Mouse (Mus musculus): ENCODE measurements around the gene Egln1.

Gene Egln1

DNA sequence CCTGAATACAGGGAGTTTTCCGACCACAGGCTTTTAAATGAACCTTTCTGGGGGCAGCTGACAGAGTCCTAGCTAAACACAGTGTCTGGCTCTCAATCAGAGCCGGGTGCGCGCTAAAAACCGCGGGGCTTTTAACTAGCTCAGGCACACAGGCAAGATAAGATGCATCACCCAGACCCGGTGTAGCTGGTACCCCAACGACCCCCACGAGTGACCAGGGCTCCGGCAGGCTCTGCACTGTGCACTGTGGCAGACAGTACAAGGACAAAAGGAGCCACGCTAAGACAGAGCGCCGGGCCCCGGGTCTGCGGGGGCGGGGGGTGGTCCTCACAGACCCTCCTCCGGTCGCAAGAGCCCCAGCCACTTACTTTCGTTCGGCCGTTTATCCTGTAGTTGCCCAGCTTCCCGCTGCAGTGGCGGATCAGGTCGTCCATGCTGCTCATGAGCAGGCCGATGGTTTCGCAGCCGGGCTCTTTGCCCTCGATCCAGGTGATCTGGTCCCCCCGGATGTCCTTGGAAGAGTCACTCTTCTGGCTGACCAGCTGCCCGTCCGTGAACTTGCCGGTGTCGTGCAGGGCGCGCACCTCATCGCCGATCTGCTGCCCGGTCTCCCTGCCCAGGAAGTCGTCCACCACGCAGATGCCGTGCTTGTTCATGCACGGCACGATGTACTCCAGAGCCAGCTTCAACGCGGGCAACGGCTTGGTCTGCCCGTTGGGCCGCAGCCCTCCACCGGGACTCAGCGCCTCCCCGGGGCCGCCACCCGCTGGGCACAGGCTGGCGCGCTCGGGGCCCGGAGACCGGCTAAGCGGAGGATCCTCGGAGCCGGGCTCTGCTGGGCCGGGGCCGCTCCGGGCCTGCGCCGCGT, 1.0 kb downstream of the Egln1 start:
- ATAC-seq (ENCODE audit: low TSS enrichment) = peak; percentile 24

DNA sequence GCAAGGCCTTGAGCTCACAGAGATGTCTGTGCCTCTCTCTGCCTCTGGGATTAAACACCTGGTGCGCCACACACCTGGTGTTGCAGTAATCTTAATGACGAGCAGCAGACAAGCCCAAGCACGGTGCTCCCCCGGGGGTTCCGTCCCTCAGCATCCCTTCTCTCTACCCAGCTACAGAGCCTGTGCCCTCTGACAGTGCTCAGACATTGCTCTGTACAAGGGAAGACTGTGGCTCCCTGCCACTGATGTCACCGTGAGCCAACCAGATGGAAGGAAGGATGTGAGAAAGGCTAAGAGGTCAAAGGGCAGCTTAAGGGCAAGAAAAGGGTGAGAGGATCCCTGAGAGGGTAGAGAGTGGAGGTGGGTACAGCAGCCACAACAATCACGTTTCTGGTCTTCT, 4.7 kb downstream of the Egln1 start:
- no peak for ATAC-seq (ENCODE audit: low TSS enrichment)

DNA sequence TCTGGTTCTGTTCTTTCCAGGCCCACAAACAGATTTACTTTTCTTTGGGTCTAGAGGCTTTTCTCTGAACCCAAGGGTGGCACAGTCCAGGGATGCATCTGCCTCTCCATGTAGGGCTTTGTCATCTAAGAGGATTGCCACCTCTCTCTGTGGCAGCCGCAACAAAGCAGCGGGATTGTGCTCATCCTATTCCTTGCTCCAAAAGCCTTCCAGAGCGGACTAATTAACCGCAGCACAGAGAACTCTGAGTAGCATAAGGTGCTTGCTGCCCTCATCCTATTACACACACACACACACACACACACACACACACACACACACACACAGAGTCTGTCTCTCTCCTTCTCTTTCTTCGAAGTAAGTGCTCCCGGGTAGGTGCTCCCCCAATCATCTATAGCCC, 5.3 kb downstream of the Egln1 start:
- no peak for ATAC-seq (ENCODE audit: low TSS enrichment)

DNA sequence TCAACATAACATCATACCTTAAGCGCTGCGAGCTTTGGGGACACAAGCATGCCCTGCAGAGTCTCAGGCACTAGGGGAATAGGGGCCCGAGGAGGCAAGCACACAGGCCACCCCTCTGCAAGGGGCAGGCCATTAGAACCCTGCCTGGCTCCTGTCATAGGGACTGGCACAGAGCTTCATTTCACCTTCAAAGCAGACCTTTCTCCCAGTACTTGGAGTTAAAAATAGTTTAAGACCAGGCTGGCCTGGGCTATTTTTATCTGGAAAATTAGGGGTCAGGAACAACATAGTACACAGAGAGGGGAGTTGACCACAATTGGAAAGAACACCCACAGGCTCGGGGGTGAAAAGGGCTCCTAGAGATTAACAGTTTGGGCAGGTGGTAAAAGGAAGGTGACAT, 11.8 kb downstream of the Egln1 start:
- no peak for ATAC-seq (ENCODE audit: low TSS enrichment)

DNA sequence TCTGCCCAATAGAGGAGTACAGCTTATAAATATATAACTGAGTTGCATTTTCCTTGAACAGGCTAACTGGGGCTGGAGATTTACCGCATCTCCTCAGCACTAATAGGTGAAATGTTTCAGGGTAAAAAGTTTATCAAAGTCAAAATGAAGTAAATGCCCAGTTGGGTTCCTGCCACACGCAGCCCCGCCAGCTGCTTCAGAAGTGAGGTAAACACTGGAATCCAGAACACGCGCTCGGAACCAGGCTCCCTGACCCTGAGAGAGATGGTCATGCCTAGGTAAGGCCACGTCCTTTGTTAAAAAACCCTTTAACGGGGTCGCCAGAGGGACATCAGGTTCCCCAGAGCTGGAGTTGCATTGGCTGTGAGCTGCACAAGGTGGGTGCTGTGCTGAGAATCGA, 12.4 kb downstream of the Egln1 start:
- ATAC-seq (ENCODE audit: low TSS enrichment) = no peak

DNA sequence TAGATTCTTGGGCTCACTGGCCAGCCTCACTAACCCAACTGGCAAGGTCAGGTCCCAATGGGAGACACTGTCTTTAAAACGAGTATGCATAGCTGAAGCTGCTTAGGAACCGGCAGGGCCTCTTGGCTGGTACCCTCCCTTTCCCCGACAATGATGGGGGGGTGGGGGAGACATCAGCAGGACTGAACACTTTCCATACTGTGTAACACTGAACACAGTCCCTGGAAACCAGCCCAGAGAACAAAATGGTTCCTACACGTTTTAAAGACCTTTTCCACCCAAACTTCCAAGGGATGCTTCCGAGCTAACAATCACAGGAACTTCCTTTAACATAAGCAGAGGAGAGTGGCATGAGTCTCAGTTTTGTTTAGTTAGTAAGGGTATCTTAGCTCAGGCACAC, 14.0 kb downstream of the Egln1 start:
- no peak for ATAC-seq (ENCODE audit: low TSS enrichment)

DNA sequence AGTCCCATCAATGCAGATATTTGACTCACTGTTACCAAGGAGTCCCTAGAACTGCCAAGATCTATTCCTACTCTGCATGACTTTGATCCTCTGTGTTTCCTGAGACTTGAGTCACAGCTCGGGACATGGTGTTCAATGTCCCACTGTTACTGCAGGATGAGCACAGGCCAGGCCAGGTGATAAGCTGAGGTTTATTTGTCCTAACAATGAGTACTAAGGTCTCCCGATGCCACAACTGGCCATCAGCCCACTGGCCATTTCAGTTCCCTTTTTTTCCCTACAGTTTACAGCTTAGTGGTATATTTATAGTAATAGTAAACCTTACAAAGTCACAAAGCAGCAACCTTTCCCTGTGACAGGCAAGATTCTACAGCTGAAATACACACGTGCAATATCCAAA, 16.7 kb downstream of the Egln1 start:
- no peak for ATAC-seq (ENCODE audit: low TSS enrichment)

DNA sequence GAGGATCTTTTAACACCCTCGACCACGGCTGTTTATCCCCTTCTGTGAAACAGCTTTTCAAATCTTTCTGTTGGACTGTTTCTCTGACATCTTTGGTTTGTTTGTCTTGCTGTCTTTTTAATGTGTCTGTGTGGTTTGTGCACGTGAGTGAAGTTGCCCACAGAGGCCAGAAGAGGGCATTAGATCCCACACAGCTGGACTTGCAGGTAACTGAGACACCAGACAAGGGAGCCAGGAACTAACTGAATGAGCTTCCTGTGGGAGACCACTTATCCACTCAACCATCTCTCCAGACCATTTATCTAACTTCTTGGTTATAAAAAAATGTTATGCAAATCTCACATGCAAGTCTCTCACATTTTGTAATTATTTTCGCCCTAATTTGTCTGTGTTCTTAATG, 18.5 kb downstream of the Egln1 start:
- ATAC-seq (ENCODE audit: low TSS enrichment) = no peak

DNA sequence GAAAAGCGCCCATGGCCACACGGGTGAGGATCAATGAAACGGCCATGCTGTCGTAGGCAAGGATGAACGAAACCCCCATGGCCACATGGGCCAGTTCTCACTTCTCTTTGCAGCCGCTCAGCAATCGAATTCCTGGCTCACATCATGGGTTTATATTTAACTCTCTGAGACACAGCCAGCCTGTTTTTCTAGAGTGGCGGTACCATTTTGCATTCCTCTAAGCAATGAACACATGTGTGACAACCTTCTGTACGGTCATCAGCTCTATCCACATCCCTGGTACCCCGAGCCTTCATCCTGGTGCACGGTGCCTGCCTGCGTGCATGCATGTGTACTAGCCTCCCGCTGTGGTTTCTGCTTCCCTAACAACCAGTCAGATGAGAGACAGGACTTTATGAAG, 19.0 kb downstream of the Egln1 start:
- peak; percentile 58 for ATAC-seq (ENCODE audit: low TSS enrichment)

DNA sequence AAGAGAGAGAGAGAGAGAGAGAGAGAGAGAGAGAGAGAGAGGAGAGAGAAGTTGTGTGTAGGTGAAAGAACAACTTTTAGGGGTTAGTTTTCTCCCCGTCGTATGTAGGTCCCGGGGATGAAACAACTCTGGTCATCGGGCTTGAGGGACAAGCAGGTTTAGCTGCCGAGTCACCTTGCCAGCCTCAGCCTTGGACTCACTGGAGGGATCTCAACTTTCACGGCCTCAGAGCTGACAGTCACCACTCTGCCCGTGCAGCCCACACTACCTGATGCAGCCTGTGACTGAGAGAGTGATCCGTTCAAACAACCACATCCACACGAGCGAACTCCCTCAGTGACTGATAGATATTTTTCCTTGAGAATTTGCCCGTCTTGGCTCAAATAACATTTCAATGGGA, 20.1 kb downstream of the Egln1 start:
- ATAC-seq (ENCODE audit: low TSS enrichment) = no peak

DNA sequence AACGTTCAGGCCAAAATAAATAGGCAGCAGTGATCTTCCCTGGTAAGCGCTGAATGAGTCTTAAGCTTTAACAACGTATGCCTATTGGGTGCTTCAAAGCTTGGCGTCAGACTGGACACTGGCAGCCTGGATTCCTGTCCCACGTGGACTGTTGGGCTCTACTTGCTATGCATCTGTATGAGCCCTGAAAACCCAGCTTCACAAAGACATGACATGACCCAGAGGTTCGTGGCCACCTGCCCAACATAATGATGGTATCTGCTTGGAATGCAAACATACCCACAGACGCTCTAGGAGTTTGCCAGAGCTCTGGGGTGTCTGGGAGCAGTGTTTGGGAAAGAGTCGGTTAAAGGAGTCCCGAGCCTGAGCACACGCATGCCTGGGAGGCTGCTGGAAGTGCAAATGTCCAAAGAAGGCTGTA, 22.8 kb downstream of the Egln1 start:
- ATAC-seq (ENCODE audit: low TSS enrichment) = no peak

DNA sequence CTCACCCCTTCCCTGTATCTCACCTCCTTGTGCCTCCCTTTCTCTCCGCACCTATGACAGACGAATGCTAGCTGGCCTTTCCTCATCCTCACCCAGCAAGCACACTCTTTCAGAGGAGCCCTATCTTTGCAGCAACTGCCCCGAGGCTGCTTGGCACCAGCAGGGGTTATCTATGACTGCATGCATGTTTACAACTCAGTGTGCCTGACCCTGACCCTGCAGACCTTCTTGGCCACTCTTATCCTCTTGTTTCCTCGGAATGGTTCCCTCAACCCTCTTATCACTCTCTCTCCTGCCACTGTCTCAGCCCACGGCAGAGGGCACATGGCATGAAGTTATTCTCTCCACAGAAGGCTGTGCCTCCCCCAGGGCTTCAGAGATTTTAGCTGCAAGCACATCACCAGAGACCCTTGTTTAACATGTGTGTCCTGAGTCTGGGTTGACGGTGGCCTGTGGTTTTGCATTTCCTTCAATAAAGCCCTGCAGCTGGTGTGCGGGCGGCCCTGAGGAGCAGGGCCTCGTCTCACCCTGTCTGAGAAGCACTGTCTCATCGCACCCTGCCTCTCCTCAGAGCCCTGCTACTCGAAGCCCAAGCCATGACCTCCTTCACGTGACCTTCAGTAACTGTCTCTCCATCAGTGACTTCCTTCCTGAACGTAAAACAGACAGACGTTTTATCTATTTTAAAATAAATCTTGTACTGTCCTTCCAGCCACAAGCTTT, 23.4 kb downstream of the Egln1 start:
- no peak for ATAC-seq (ENCODE audit: low TSS enrichment)

DNA sequence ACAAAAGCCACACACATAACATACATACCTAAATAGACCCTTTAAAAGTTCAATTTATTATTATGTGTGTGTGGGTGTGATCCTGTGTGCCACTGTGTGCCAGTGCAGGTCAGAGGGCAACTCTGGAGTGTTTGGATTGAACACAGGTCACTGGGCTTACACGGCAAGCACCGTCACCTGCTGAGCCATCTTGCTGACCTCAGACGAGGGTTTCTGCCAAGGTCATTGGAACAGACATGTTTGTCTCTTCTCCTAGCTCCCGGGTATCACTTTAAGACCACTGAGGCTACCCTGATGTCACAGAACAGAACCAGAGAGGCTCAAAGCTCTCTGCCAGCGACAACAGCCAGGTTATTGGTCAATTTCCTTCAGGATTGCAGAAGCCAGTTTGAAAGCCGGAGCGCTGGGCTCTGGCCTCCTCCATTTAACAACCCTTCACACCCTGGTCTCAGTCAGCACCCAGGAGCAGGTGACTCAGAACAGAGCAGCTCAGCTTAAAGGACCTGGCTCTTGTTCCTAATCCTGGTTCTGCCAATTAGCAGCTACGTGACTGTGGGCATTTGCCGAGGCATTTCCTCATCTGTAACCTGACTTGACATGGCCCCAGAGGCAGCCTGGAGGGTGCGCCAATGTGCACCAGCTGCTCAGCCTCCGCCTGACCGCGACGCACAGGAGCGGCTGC, 25.0 kb downstream of the Egln1 start:
- ATAC-seq (ENCODE audit: low TSS enrichment) = no peak

DNA sequence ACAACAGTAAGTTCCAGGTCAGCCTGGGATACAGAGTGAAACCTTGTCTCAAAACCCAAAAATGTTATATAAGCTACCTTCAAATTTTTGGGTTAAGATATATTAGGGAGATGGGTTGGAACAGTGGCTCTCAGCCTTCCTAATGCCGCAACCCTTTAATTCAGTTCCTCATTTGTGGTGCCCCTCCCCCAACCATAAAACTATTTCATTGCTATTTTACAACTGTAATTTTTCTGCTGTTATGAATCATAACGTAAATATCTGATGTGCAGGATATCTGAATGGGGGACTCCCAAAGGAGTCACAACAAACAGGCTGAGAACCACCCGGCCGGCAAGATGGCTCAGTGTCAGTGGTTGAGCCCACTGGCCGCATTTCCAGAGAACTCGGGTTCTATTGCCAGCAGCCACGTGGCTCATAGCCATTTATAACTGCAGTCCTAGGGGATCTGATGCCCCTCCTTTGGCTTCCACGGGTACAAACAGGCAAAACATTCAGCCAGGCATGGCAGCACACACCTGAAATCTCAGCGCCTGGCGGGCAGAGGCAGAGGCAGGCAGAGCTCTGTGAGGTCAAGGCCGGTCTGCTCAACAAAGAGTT, 26.5 kb downstream of the Egln1 start:
- ATAC-seq (ENCODE audit: low TSS enrichment) = no peak

DNA sequence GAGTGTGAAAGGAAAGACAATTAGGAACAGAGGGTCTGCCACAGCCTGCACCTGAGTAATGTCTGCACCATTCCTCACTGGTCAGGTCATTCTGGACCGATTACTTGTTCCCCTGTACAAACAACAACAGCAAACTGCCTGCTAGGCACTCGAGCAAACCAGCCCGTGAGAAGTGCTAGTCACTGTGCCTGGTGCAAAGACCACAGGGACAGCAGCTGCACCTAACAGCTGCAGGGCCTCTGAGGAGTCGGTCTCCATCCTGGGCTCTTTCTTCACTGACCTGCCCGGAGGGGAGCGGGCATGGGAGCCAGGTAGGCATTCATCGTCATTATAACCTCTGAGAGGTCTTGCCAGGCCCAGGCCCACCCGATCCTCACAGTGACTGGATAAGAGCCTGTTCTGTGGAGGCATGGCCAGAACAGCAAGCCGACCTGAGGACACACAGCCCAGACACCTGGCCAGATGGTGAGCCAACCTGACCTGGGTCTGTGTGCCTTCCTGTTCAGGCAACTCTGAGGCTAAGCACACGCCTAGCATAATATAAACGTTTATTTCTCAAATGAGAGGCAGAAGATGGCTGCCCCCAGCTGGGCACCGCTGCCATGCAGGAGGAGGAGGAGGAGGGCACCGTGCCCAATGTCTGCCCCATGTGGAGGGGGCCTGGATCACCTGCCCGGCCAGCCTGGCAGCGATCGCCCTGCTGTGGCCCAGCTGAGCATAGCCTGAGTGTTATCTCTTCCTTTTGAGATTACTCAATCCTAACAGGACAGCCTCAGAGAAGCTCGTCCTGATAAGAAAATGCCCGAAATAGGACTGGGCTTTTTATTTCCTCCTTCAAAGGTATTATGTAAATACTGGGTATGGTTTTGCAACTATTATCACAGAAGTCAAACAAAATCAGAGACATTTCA, 27.5 kb downstream of the Egln1 start:
- peak; percentile 11; the same call in 1 of the 2 replicates for ATAC-seq (ENCODE audit: low TSS enrichment)

DNA sequence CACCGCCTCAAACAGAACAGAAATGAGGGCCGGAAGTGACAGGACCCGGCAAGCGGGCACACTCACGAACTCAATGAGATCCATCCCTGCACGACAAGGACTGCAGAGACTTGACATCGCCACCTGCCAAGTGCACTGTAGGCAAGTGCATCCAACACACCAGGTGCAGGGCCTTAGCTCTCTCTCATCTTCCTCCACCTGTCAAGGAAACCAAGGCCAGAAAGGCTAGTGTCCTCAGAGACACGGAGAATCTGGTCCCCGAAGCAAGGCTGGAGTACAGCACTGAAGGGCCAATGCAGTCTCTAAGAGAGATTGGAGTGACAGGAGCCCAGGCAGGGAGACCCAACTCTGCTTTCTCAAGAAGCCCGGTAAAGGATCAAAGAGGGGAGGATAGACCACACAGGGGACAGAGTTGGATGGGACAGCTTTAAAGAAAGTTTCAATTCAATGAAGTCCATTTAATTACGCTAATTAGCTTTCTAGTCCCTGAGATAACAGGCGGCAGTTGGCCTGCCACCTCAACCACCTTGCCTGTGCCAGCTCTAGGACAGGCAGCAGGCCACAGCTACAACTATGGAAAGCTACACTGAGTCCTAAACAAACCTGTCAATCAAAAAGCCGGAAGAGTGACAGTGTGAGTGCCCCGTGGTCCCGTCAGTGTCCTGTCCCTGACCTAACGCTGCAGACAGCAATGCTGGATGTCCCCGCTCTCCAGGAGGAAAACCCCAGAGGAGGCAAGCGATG, 31.2 kb downstream of the Egln1 start:
- no peak for ATAC-seq (ENCODE audit: low TSS enrichment)

DNA sequence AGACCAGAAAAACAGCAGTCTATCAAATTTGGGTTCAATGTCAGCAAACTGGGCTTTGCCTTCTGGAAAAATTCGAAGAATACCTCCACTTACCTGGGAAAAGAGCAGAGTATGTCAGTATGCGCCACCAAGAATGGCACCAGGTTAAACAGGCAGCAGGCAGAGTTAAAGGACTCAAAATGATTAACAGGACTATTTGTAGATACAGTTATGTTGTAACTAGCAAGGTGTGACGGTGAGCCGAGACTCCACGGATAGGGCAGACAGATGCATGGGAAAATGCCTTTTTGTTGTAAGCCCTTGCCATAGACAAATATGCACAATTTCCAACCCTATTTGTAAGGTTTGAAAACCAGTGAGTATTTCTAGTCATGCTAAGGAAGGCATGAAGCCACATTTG, 35.1 kb downstream of the Egln1 start:
- ATAC-seq (ENCODE audit: low TSS enrichment) = no peak

DNA sequence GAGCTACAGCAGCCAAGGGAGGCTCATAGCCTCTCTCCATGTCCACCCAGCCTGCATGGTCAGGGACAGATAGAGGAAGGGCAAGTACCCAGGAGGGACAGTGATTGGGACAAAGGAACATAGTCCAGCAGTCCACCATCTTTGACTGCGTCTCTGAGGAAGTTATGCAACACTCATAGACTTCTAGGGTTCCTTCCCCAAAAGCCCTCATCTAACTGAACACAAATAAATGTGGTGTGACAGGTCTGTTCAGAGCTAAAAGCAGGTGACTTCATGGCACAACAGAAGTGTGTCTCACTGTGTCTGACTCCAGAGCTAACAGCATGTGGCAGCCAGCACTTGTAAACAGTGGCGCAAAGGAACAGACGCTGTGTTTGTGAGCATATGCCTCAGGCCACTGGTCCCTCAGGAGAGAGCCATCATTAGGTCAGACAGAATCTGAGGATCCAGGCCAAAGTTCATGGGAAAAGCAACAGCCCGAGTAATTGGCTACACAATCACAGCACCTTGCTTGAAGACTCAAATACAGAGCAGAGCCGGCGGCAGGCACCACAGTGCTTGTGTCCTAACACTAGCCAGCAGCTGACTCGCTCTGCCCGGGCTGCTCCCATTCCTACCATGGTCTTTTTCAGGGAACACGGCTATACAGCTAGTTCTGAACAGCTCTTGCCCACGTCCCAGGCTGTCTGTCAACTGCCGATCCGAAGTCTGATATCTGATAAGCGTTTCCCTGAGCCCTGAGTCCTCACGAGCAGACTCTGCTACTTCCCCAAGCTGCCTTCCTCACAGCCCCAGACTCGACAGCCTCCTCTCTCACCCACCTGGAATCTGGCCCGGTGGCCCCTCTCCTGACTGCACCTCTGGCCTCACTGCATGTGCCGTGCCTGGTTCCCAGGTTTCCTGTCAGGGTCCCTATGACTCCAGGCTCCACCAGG, 36.9 kb downstream of the Egln1 start:
- no peak for ATAC-seq (ENCODE audit: low TSS enrichment)

DNA sequence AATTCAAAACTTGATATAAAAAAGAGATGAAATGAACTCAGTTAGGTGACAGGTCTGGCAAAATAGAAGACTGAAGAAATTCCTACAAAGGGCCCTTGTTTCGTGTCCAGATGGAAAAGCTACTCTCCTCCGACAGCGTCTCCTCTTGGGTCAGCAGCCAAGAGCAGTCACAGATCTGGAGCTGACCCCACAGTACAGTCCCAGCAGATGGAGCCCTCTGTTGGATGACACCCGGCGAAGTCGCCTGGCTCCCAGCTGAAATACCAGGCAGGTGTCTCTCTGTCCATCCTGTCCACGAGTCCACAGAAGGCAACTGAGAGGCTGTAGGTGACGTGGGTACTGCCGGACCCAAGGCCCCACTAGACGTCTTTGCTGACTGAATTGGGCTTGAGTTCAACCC, 38.8 kb downstream of the Egln1 start:
- ATAC-seq (ENCODE audit: low TSS enrichment) = no peak

Measured in frontal cortex, adult (tissue).